Mouse (Mus musculus) B cell, adult (primary cell): Measurements from ENCODE around the gene Abt1. TPM values are rescaled to one million over a fixed set of nuclear protein-coding genes. Genes with fewer than 3 reads are reported as not detected.

Source experiments
- total RNA-seq: library from RNA; stranded (reverse); gene quantifications from 4 replicates; pipeline ENCODE4 v1.2.4, GENCODE M21; 2023; ENCODE audit not compliant: inconsistent age

Abt1 gene
- 17.4 to 19.6 TPM (median 18.5 TPM) in 4 replicates for total RNA-seq

GRCm38 (mm10) chr13:23423286-23424051 lies at the start of gene Abt1:
Abt1 (minus strand) TSS chr13:23423866.

DNA sequence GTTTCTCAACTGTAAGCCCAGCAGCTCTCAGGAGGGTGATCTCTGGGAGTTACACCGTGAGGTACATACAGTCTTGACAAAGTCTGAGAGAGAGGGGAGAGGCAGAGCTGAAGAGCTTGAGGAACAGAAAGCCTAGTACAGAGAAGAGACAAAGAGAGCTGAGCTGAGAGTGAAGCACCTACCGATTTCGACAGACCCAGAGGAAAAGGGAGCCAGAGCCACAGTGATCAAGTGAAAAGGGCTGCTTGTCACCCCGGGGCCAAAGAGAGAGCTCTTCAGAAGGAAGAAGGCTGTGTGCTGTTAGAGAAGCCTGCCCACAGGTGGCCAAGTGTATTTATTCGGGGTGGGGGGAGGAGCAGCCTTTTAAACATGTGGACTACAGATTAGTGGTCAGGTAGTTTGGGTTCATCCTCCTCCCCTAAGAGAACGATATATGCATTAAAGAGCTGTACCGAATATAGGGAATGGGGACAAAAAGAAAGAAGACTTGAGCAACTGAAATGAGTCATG lies 42.0 kb upstream of the Abt1 start, which contains the start of gene Btn1a1:
Gene Btn1a1 (minus strand): TSS at position 302 of the 510 bp plus-strand sequence.

DNA sequence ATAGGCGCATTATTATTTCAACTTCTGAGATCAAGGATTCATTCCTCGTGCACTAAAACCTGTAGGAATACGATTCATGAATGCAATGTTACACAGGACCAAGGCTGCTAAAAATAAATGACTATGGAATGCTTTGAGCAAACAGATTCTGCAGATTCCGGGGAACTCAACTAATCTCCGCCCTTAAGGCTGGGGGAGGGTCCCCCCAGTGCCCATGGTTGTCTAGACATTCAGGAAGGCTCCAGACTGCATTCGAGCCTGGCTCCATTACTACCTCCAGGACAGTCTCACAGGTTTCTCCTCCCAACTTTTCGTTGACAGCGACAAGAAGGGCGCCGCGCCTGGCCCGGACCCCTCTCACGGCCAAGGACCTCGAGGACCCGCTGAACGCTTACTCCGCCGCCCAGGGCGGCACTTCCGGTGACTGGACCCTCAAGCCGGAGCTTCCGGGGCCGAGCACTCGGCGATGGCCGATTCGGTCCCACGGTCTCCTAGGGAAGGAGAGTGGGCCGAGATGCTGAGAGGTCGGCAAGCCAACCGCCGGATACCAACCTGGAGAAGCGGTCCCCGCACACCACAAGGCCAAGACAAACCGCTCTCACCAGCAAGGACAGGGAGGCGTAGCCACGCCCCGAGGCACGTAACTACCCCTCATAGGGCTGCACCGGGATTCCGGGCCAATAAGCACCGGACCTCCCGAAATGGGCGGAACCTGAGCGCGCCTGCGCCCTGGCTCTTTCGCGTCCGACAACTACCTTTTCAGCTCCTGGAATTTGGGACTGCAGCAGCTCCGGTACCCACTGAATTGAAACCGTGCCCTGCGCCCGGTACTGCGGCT lies 54.9 kb downstream of the Abt1 start, which contains the start of gene Zfp322a:
Gene Zfp322a (minus strand): TSS at position 626 of the 838 bp plus-strand sequence.

Other genes starting within 250 kb of the Abt1 start
- gene Vmn1r220, start 235.9 kb downstream of the Abt1 start, total RNA-seq: not detected in 4 replicates
- not detected in 4 replicates for gene Vmn1r221, start 209.7 kb downstream of the Abt1 start, total RNA-seq
- gene Vmn1r222, start 187.9 kb downstream of the Abt1 start, total RNA-seq: not detected in 4 replicates
- not detected in 4 replicates for gene Vmn1r223, start 176.7 kb downstream of the Abt1 start, total RNA-seq
- gene Zfp322a, start 54.7 kb downstream of the Abt1 start, total RNA-seq: 16.9 to 17.9 TPM (median 17.5 TPM) in 4 replicates
- not detected in 4 replicates for gene Btn1a1, start 42.0 kb upstream of the Abt1 start, total RNA-seq
- gene Btn2a2, start 65.0 kb upstream of the Abt1 start, total RNA-seq: 0.61 to 1.7 TPM (median 1.6 TPM) in 3 of 4 replicates, not detected in the other
- 380 to 493 TPM (median 419 TPM) in 4 replicates for gene Hist1h4h, start 107.2 kb upstream of the Abt1 start, total RNA-seq
- gene Hist1h2af, start 110.0 kb upstream of the Abt1 start, total RNA-seq: 18.4 to 42.2 TPM (median 32.0 TPM) in 4 replicates
- gene Hist1h3g, start 111.6 kb upstream of the Abt1 start, total RNA-seq: 5.1 to 15.0 TPM (median 8.0 TPM) in 4 replicates
- 11.3 to 16.6 TPM (median 13.7 TPM) in 4 replicates for gene Hist1h2bh, start 119.5 kb upstream of the Abt1 start, total RNA-seq
- 123 to 144 TPM (median 124 TPM) in 4 replicates for gene Hist1h3f, start 120.2 kb upstream of the Abt1 start, total RNA-seq
- gene Hist1h4f, start 127.8 kb upstream of the Abt1 start, total RNA-seq: 90.4 to 98.1 TPM (median 92.8 TPM) in 4 replicates
- 25.4 to 29.9 TPM (median 27.1 TPM) in 4 replicates for gene Hist1h1d, start 129.4 kb upstream of the Abt1 start, total RNA-seq
- gene Hist1h3e, start 138.5 kb upstream of the Abt1 start, total RNA-seq: 304 to 393 TPM (median 327 TPM) in 4 replicates
- gene Hist1h2ae, start 147.4 kb upstream of the Abt1 start, total RNA-seq: 14.4 to 36.0 TPM (median 25.7 TPM) in 4 replicates
- 482 to 521 TPM (median 495 TPM) in 4 replicates for gene Hist1h2bg, start 147.5 kb upstream of the Abt1 start, total RNA-seq
- 216 to 268 TPM (median 252 TPM) in 4 replicates for gene Hist1h2bf, start 150.3 kb upstream of the Abt1 start, total RNA-seq
- 41.9 to 71.0 TPM (median 49.4 TPM) in 4 replicates for gene Hist1h2ad, start 150.5 kb upstream of the Abt1 start, total RNA-seq
- 32.2 to 49.8 TPM (median 35.5 TPM) in 4 replicates for gene Hist1h3d, start 151.9 kb upstream of the Abt1 start, total RNA-seq
- 154 to 204 TPM (median 177 TPM) in 4 replicates for gene Hist1h4d, start 157.7 kb upstream of the Abt1 start, total RNA-seq
- 30.3 to 38.2 TPM (median 33.1 TPM) in 4 replicates for gene Hist1h2be, start 197.3 kb upstream of the Abt1 start, total RNA-seq
- gene Hist1h1e, start 198.7 kb upstream of the Abt1 start, total RNA-seq: 319 to 416 TPM (median 354 TPM) in 4 replicates